Mouse (Mus musculus): ENCODE data around the gene Mrps15. TPM values are rescaled to one million over a fixed set of nuclear protein-coding genes. Genes with fewer than 3 reads are reported as not detected.
"Not testable (repeated sequence)": the region's sequence is repeated elsewhere in the genome, so short reads cannot be mapped to it uniquely, and the experiment has no call there.

The Mrps15 gene
- total RNA-seq, 2 experiments from 2014 or later, result 87.1 to 156 TPM

DNA sequence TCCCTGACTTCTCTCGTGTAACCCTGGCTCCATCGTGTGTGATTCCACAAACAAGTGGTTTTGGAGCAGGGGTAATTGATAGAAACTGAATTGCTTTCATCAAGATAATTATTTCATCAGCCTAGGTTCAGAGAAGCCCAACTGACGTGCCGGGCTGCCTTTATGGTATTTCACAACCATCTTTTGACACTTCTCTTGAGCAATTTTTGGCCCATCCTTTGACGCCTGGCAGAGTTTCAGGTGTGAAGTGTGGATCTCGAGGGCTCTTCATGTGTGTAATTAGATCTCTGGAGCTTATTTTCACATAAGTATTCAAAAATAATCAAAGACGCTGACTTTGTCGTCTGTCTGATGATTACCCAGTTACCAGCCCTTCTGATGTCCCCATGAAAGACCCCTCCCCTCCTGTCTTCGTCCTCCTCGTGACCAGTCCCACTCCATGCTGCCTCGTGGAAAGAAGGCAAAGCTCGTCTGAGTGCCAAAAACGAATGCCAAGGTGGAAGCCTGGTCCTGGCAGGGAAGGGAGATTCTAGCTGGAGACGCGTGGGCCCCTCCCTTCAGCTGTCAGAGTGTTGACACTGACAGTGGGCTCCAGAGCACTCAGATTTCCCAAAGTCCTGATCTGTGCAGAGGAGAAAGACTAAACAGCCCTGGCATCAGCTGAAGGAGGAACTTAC, 20.8 kb downstream of the Mrps15 start:
- ATAC-seq (replicated peaks; ENCODE audit: low FRiP score, low TSS enrichment, poor library complexity, severe bottlenecking), result no peak

DNA sequence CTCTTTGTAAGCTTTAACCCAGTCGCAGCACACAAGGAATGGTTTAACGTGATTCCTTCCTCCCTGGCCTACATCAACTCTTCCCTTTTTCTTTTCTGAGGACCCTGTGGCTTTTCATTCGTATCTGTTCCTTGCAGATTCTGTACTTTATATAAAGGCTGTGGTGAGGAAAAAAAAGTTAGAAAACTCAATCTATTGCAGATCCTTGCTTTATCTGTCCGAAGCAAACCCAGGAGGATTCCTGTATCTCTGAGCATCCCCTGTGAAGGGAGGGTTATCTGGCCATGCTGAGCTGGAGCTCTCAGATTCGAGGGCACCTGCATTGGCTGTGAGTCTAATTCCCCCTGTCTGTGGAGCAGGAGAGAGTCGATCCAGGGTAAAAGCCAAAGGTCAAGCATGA, 22.1 kb downstream of the Mrps15 start:
- 0 out of 2 replicates have a peak, but pooled peaks have one; percentile 10 for ATAC-seq (replicated peaks; ENCODE audit: low FRiP score, low TSS enrichment, poor library complexity, severe bottlenecking)

DNA sequence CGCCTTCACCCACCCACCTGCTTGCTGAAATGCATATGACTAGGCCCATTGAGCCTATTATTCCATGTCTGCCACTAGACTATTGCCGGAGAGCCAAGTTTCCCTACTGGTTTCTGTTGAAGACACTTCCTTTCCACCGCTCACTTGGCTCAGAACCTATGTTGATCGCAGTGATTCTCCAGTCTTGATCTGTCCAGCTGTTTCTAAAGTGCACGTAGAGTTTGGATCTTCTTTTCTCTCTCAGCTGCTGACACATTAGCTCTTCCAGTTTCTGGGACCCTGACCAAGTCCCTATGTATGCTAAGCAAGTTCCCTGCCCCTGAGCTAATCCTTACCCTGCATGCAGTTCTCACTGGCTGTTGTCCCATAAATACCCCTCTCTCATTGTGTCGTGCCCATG, 31.1 kb downstream of the Mrps15 start:
- ATAC-seq (replicated peaks; ENCODE audit: low FRiP score, low TSS enrichment, poor library complexity, severe bottlenecking), result no peak

DNA sequence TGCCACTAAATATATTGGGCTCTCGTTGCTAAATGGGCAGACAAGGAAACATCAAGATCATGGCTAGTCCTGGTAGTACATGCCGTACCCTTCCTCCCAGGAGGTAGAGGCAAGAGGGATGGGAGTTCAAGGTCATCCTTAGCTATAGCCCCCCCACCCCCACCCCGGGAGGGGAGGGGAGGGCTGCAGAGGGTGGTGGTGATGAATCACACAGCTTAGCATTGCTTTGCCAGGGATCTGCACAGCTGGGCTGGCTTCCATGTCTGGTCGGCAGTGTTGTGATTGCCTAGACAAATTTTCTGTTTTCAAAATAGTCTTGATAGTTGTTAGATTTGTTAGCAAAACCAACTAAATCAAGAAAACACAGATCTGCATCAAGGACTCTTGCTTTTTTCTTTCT, 32.5 kb downstream of the Mrps15 start:
- no peak for ATAC-seq (replicated peaks; ENCODE audit: low FRiP score, low TSS enrichment, poor library complexity, severe bottlenecking)

DNA sequence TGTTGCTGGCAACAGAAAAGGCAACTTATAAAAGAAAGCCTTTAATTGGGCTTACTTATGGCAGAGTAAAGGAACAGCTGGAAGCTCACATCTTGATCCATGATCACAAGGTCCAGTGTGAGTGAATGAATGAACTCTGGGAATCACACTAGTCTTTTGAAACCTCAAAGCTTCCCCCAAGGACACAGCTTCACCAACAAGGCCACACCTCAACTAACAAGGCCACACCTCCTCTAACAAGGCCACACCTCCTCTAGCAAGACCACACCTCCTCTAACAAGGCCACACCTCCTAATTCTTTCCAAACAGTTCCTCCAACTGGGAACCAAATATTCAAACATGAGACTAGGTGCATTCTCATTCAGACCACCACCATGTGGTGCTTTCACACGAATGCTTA, 34.9 kb downstream of the Mrps15 start:
- ATAC-seq (replicated peaks; ENCODE audit: low FRiP score, low TSS enrichment, poor library complexity, severe bottlenecking), result no peak

DNA sequence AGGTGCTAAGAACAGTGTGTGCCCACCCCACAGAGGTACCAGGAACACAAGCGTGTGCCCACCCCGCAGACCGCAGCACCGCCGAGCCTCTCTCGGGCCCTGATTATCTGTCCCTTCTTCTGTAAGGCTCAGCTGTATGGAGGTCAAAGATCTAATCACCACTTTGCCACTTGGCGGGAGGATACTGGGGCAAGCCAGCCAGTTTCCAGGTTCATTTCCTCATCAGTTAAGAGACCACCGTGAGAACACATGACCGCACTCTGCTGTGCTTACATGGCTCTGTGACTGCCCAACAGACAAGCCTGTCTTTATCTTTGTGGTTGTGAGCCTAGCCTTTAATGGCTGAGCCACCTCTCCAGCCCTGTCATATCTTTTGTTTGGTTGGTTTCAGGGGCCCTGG, 36.3 kb downstream of the Mrps15 start:
- ATAC-seq (replicated peaks; ENCODE audit: low FRiP score, low TSS enrichment, poor library complexity, severe bottlenecking), result peak; percentile 60

DNA sequence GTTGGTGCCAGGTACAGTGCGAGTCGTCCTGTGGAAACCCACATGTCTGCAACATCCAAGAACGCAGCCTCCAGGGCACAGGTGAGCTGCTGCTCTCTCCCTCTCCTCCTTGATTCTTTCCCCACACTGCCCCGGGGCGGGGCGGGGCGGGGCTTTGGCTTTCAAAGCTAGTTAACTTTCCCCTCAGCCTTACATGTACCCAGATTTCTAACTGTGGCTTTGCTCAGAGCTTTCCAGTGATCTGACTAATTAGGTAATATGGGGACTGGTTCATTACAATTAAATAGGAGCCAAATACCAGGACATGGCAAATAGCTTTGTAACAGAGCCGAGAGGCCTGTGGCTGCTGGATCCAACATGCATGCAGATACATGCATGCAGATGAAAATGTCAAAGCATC, 37.7 kb downstream of the Mrps15 start:
- no peak for ATAC-seq (replicated peaks; ENCODE audit: low FRiP score, low TSS enrichment, poor library complexity, severe bottlenecking)

DNA sequence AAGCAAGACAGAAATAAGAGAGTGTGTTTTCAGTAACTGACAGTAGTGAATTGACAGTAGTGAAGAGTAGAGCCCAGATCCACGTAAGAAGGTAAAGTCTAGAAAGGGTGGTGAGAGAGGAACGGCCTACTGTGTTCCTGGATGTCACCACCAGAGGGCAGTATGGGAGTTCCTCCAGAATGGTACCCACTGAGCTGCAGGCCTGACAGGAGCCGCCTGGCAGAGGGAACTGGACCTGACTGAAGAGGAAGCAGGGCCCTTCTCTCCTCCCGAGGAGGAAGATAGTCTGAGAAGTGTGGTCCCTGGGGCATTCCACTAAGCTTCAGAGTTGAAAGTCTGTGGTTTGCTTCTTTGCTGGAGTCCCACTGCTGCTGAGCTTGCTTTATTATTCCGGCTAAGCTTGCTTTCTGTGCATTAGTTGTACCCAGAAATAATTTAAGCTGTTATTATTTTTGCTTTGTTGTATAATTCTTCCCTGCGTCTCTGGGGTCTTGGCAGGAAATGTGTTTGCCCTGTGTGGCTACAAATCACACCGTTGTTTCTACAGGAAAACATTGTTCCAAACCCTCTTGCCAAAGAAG, 39.4 kb downstream of the Mrps15 start:
- peak; percentile 86 for ATAC-seq (replicated peaks; ENCODE audit: low FRiP score, low TSS enrichment, poor library complexity, severe bottlenecking)

DNA sequence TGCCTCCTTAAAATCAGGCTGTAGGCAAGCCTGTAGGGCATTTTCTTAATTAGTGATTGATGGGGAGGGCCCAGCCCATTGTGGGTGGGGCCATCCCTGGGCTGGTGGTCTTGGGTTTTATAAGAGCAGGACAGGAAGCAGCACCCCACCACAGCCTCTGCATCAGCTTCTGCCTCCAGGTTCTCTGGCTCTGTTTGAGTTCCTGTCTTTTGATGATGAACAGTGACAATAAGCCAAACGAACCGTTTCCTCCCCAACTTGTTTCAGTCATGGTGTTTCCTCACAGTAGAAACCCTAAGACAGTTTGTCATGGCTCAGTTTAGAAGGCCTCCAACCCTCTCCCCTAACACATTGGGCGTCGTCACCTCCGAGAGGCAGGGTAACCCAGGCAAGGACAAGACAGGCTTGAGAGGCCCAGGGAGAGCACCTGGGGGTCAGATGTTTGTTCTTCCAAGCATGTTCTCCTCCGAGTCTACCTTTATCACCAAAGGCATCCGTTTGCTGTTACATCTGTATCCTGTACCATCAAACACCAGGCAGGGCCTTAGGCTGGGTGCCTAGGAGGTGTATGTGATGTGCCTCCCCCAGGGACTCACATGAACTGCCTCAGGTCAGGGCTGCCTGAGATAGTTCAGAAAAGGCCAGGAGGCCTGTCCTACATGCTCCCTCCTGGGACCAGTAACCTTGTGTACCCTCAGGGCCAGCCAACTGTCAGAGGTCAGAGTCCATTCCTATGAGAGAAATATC, 43.5 kb downstream of the Mrps15 start:
- ATAC-seq (replicated peaks; ENCODE audit: low FRiP score, low TSS enrichment, poor library complexity, severe bottlenecking), result no peak; the same call in 1 of the 2 replicates

DNA sequence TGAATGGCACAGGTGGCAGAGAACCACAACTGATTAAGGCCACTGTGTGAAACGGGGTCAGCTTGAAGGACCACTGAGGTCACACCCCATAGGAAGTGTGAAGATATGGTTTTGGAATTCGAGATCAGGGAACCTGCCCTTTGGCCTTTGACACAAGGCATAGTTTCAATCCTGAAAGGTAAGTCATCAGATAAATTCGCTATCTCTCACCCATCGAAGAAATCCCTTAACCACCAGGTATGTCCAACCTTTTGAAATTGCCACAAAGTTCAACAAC, 44.1 kb downstream of the Mrps15 start:
- ATAC-seq (replicated peaks; ENCODE audit: low FRiP score, low TSS enrichment, poor library complexity, severe bottlenecking), result no peak

DNA sequence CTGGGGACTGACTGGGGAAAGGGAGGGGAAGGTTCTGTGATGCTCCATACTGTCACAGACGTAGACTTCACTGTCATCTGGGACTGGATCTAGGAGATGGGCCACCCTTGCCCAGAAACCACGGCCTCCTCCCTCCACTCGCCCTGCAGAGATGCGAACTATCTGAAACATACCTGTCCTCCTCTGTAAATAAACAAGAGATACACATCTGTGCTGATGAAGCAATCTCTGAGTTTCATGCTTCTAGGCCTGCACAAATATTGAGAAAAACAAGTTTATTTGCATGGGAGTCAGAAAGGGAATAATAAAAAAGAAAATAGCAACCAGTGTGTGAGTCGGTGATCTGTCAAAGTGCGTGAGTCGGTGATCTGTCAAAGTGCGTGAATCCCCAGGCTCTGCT, 45.1 kb downstream of the Mrps15 start:
- no peak for ATAC-seq (replicated peaks; ENCODE audit: low FRiP score, low TSS enrichment, poor library complexity, severe bottlenecking)

DNA sequence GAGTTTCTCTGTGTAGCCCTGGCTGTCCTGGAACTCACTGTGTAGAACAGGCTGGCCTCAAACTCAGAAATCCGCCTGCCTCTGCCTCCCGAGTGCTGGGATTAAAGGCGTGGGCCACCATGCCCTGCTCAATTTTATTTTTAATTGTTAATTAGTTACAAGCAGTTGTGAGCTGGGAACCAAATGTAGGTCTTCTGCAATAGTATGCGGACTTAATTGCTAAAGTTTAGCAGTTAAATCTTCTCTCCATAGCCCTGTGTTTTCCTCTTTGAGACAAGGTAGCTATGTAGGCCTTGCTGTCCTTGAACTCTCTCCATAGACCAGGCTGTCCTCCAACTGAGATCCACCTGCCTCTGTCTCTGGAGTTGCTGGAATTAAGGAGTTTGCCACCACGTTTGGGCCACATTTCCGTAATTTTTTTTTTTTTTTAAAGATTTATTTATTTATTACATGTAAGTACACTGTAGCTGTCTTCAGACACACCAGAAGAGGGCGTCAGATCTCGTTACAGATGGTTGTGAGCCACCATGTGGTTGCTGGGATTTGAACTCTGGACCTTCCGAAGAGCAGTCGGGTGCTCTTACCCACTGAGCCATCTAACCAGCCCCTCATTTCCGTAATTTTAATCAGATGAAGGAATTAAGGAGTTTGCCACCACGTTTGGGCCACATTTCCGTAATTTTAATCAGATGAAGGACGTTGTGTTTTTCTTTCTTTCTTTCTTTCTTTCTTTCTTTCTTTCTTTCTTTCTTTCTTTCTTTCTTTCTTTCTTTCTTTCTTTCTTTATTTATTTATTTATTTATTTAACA, 49.1 kb downstream of the Mrps15 start:
- not testable (repeated sequence) for ATAC-seq (replicated peaks; ENCODE audit: low FRiP score, low TSS enrichment, poor library complexity, severe bottlenecking)

DNA sequence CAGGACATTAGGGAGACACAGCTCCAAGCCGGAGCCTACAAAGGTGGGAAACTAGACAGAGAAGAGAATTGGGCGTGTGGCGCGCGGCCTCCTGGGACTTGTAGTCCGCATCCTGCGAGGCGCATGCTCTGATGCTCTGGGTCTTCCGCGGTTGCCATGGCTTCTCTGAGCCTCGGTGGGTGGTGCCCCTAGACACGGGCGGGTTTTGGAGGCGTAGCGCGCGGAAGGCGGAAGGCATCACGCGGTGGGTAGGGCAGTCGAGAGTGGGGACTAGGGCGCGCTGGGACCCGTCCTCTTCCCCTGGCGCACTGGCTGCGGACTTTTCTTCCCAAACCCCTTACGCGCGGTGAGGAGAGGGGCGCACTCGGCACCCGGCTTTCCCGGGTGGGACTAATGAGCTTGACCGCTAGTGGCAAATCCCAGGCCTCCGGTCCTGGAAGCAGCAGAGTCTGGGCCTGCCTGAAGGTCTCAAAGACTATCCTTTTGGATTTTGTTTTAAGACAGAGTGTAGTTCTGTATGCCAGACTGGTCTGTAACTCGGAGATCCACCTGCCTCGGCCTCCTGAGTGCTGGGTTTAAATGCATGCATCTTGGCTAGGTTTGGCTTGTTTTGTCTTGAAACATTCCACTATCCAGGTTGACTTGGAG, 49.9 kb downstream of the Mrps15 start, which contains the start of gene Lsm10:
Lsm10 (plus strand) TSS at position 160 of the 648 bp plus-strand sequence.
- peak; percentile 98 for ATAC-seq (replicated peaks; ENCODE audit: low FRiP score, low TSS enrichment, poor library complexity, severe bottlenecking)

DNA sequence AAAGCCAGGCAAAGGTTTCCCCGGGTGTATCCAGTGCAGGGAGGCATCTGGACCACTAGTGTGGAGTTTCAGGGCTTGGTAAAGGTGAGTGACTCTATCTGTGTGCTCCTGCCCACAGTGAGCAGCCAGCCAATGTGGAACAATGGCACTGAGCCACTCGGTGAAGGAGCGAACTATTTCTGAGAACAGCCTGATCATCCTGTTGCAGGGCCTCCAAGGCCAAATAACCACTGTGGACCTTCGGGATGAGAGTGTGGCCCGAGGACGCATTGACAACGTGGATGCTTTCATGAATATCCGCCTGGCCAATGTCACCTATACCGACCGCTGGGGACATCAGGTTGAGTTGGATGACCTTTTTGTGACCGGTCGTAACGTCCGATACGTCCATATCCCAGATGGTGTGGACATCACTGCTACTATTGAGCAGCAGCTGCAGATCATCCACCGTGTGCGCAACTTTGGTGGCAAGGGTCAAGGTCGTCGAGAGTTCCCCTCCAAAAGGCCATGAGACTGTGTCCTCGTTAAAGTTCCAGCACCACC, 51.1 kb downstream of the Mrps15 start:
- ATAC-seq (replicated peaks; ENCODE audit: low FRiP score, low TSS enrichment, poor library complexity, severe bottlenecking), result no peak

DNA sequence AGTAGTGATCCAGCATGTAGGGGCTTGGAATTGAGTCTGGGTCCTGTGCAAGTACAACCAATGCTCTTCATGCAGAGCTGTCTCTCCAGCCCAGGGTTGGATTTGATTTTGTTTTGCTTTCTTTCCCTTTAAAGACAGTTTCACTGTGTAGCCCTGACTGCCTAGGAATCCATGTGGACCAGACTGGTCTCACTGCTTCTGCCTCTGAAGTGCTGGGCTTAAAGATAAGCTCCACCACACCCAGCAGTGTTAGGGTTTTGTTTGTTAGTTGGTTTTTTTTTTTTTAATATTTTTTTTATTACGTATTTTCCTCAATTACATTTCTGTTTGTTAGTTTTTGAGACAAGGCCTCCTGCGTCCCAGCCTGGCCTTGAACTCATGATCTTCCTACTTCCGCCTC, 52.6 kb downstream of the Mrps15 start:
- ATAC-seq (replicated peaks; ENCODE audit: low FRiP score, low TSS enrichment, poor library complexity, severe bottlenecking), result peak; percentile 50

DNA sequence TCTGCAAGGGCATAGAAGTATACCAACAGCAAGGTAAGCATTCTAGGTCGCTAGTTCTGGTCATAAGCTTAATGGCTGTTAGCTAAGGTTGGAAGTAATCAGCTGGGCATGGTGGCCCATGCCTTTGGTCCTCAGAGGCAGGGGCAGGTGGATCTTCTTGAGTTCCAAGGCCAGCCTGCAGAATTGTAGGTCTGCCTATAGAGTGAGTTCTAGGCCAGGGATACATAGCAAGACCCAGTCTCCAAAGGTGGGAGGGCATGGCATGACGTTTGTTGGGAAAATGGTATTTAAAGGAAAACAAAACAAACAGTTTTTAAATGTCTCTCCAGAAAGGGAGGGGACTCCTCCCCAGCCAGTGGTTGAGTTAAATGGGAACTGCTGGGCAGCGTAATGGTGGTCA, 54.0 kb downstream of the Mrps15 start:
- no peak for ATAC-seq (replicated peaks; ENCODE audit: low FRiP score, low TSS enrichment, poor library complexity, severe bottlenecking)

DNA sequence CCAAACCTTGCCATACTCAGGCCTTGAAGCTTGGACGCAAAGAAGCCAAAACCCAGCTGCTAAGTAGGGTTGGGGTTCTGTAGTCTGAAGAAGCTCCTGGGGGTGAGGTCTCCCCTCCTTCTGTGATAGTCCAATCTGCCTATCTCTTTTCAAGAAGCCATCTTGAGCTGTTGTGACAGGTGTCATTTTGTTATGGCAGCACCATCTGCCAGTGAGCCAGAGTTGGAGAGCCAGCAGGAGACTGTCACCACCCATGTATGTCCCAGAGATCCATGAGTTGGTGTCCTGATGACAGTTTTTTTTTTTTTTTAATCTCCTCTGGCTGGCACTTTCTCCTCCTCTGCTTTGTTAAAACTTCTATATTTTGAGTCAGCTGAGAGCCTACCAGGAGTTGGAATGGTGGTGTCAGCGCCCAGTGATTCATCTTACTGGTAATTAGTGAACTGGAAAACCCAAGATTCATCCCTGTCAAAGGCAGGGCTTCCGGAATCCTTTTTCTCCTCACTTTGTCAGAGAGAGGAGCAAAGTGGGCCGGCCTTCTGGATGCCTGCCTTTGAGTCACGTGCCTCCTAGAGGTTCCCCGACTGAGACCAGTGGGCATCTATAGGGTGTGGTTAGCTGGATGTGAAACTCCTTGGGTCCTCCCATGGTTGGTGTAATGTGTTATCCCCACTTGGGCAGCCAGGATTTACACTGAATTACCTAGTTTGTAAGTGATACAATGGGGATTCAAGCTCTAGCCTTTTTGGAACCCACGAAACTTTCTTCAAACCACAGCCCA, 55.5 kb downstream of the Mrps15 start:
- ATAC-seq (replicated peaks; ENCODE audit: low FRiP score, low TSS enrichment, poor library complexity, severe bottlenecking), result no peak

DNA sequence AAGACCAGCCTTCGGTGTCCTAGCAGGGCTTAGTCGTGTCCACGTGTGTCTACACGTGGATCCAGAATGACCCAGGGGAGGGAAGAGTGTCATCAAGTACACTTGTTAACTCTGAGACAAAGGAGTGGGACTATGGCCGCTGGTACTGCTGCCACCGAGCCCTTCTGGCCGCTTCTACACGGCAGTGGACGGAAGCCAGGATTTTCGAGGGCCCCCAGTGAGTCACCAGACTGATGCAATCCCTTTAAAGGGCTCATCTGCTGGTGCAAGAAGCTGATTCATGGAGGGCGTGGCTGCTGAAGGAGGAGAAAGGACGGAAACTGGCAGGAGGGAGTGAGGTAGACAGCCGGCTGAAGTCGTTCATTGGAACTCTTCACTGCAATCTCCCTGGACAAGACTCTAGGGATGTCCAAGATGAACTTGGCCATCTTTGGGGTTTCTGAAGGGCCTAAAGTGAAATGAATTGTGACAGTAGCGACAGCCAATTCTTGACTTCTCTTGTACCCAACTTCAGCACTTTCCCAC, 56.4 kb downstream of the Mrps15 start:
- peak; percentile 81 for ATAC-seq (replicated peaks; ENCODE audit: low FRiP score, low TSS enrichment, poor library complexity, severe bottlenecking)
